Mouse (Mus musculus) liver, embryonic 14.5 days (tissue): ENCODE measurements around the gene Lpcat2b. TPM values are rescaled to one million over a fixed set of nuclear protein-coding genes. Genes with fewer than 3 reads are reported as not detected.

ENCODE experiments used
- ATAC-seq: fragments of 200-750 bp; cut with Nextera tagmentation; 2 replicates; pipeline ENCODE4 v1.8.0; 2017; ENCODE audit warnings: moderate number of reproducible peaks, mild to moderate bottlenecking, moderate library complexity; ENCODE audit not compliant: insufficient read depth
- DNase-seq, 3 experiments: peaks; one replicate each; pipeline ENCODE4 v3.0.0-alpha.2; 2012 to 2013; ENCODE audit warnings: low read depth in 3 of 3, low spot score in 3 of 3
- H3K27ac ChIP-seq: fragments of 300-500 bp; sonication (generic); 2 replicates; pipeline ENCODE4 v1.5.1; 2014; ENCODE audit warnings: moderate library complexity, mild to moderate bottlenecking, control low read depth, inconsistent platforms
- H3K27me3 ChIP-seq: fragments of 300-500 bp; sonication (generic); 2 replicates; pipeline ENCODE4 v1.6.1; 2014; ENCODE audit warnings: mild to moderate bottlenecking, low read length, moderate library complexity; ENCODE audit not compliant: control insufficient read depth, insufficient read depth
- H3K36me3 ChIP-seq: fragments of 300-500 bp; sonication (generic); replicated peaks from 2 replicates; pipeline ENCODE4 v1.6.1; 2014; ENCODE audit warnings: low read depth; ENCODE audit not compliant: control insufficient read depth, insufficient read depth
- H3K4me1 ChIP-seq, 2 experiments: fragments of 200-500 bp in 1 of 2; fragments of 300-500 bp in 1 of 2; sonication (generic) in 1 of 2; replicated peaks; 2 replicates each; pipeline ENCODE4 v1.6.1; 2012 to 2014; ENCODE audit warnings: antibody characterized with exemption in 1 of 2, inconsistent platforms in 1 of 2, low read length in 1 of 2; ENCODE audit not compliant: control insufficient read depth in 2 of 2, insufficient read depth in 2 of 2
- H3K4me2 ChIP-seq: fragments of 300-500 bp; sonication (generic); 2 replicates; pipeline ENCODE4 v1.6.1; 2014; ENCODE audit warnings: low read depth, mild to moderate bottlenecking, control low read depth, moderate library complexity
- H3K4me3 ChIP-seq, 2 experiments: fragments of 200-500 bp in 1 of 2; fragments of 300-500 bp in 1 of 2; sonication (generic) in 1 of 2; 2 replicates each; pipeline ENCODE4 v1.5.1; 2012 to 2014; ENCODE audit warnings: low read depth in 2 of 2, low read length in 2 of 2, mild to moderate bottlenecking in 2 of 2, control low read depth in 1 of 2, inconsistent platforms in 1 of 2, moderate library complexity in 1 of 2; ENCODE audit not compliant: insufficient read depth in 1 of 2
- H3K9ac ChIP-seq: fragments of 300-500 bp; sonication (generic); replicated peaks from 2 replicates; pipeline ENCODE4 v1.6.1; 2014; ENCODE audit warnings: mild to moderate bottlenecking, control low read depth, moderate library complexity
- H3K9me3 ChIP-seq: fragments of 300-500 bp; sonication (generic); 2 replicates; pipeline ENCODE4 v1.6.1; 2016; ENCODE audit warnings: low read length, mixed read lengths; ENCODE audit not compliant: control insufficient read depth
- CTCF ChIP-seq: IDR thresholded peaks from 2 replicates; pipeline ENCODE4 v1.5.1; 2016; ENCODE audit warnings: antibody characterized with exemption, low read depth, control low read depth
- EP300 ChIP-seq: IDR thresholded peaks from 2 replicates; pipeline ENCODE4 v1.6.1; 2016; ENCODE audit warnings: antibody characterized with exemption, low read depth
- WGBS: fragments of 180-500 bp; shearing (Covaris S2); extraction: QIAGEN DNeasy Blood & Tissue Kit; methylation state at CpG from one replicate; pipeline ENCODE4 v1.1.7; 2014; ENCODE audit not compliant: insufficient replicate concordance; 5-methylcytosine and 5-hydroxymethylcytosine counted together
- polyA plus RNA-seq, 2 experiments: library from polyadenylated mRNA; depleted of rRNA in 1 of 2; stranded (reverse) in 1 of 2; unstranded in 1 of 2; fragments of >200 nt; fragmentation: Nextera tagmentation in 1 of 2; extraction: Ambion mirVana in 1 of 2; gene quantifications; 2 replicates each; pipeline versions ENCODE4 v1.2.1 to v1.2.3; 2012 to 2014

The Lpcat2b gene
- polyA plus RNA-seq, 2 experiments: not detected

GRCm38 (mm10) chr5:107462147-107463076 lies 31.1 kb downstream of the Lpcat2b start:
- peak; percentile 86 for ATAC-seq
- peak; percentile 39 to 47 (median 41) for DNase-seq
- no peaks in the 10 kb centered on the region for H3K27me3 ChIP-seq
- 21% methylated on average over 4 of the region's 4 CpGs for WGBS
- H3K27ac ChIP-seq: peak overlapping the region; percentile 24
- no peak overlapping the region for H3K4me3 ChIP-seq
- no peaks in the 10 kb centered on the region for H3K9me3 ChIP-seq
- no peak for TF ChIP-seq CTCF
- TF ChIP-seq EP300: peak; percentile 58
- H3K9ac ChIP-seq: no peak overlapping the region
- no peaks in the 10 kb centered on the region for H3K36me3 ChIP-seq
- H3K4me2 ChIP-seq: peak overlapping the region; percentile 45
- H3K4me1 ChIP-seq: peaks cover 10 to 13% of the 10 kb centered on the region in 2 experiments

- Histone ChIP-seq H3K9me3 (no peaks in the 10 kb centered on the region), H3K27me3 (no peaks in the 10 kb centered on the region), H3K4me1 (peaks cover 25 to 27% of the 10 kb centered on the region in 2 experiments), H3K4me2 (no peak overlapping the region), H3K9ac (no peak overlapping the region), H3K27ac (no peak overlapping the region), H3K4me3 (no peak overlapping the region), H3K36me3 (no peaks in the 10 kb centered on the region)
- DNase-seq (no peak), ATAC-seq (no peak)
- TF ChIP-seq EP300 (no peak), CTCF (no peak)
- WGBS: 49% methylated on average over 5 of the region's 5 CpGs
These were observed 35.2 kb downstream of the Lpcat2b start for GRCm38 (mm10) chr5:107466501-107466900.

GRCm38 (mm10) chr5:107467098-107467497 lies 35.7 kb downstream of the Lpcat2b start:
- no peak overlapping the region for H3K27ac ChIP-seq
- 74% methylated on average over 4 of the region's 4 CpGs for WGBS
- DNase-seq (no peak), ATAC-seq (no peak)
- no peak overlapping the region for H3K4me3 ChIP-seq
- TF ChIP-seq EP300: no peak
- no peak for TF ChIP-seq CTCF
- H3K9me3 ChIP-seq: no peaks in the 10 kb centered on the region
- H3K27me3 ChIP-seq: no peaks in the 10 kb centered on the region
- no peak overlapping the region for H3K9ac ChIP-seq
- no peaks in the 10 kb centered on the region for H3K36me3 ChIP-seq
- H3K4me2 ChIP-seq: no peak overlapping the region
- H3K4me1 ChIP-seq: peaks cover 24 to 25% of the 10 kb centered on the region in 2 experiments

GRCm38 (mm10) chr5:107470600-107471329 lies 39.4 kb downstream of the Lpcat2b start:
- H3K4me2 ChIP-seq: peak overlapping the region; percentile 61
- DNase-seq (peak; percentile 66 to 70 (median 69)), ATAC-seq (peak; percentile 92)
- no peak for TF ChIP-seq CTCF
- TF ChIP-seq EP300: peak; percentile 61
- H3K9ac ChIP-seq: peak overlapping the region; percentile 57
- H3K36me3 ChIP-seq: no peaks in the 10 kb centered on the region
- H3K27me3 ChIP-seq: no peaks in the 10 kb centered on the region
- 27% methylated on average over 10 of the region's 10 CpGs for WGBS
- H3K4me3 ChIP-seq: peak overlapping the region; percentile 13 to 40; a peak in 3 of 4 replicates
- no peaks in the 10 kb centered on the region for H3K9me3 ChIP-seq
- H3K27ac ChIP-seq: peak overlapping the region; percentile 97
- peaks cover 14 to 19% of the 10 kb centered on the region in 2 experiments for H3K4me1 ChIP-seq

DNA sequence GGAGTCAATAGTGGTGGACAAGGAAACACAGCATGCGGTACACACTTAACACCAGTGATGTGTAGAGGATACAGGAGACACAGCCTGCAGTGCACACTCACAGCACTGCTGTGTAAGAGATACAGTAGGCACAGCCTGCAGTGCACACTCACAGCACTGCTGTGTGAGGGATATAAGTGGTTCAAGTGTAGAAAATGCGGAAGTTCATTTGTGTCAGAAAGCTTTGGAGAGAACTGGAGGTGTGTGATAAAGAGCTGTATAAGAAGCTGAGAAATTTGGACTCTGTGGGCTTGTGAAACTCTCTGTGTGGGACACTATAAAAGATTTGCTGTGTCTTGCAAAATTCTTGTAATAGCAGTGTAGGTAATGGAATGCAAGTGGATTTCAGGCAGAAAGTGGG lies 48.8 kb downstream of the Lpcat2b start:
- Histone ChIP-seq H3K36me3 (no peaks in the 10 kb centered on the region), H3K9me3 (no peaks in the 10 kb centered on the region), H3K9ac (no peak overlapping the region), H3K4me2 (no peak overlapping the region), H3K4me3 (no peak overlapping the region), H3K4me1 (no peaks in the 10 kb centered on the region), H3K27me3 (no peaks in the 10 kb centered on the region), H3K27ac (no peak overlapping the region)
- ATAC-seq (no peak), DNase-seq (no peak)
- 58% methylated on average over 2 of the region's 2 CpGs for WGBS
- TF ChIP-seq CTCF (no peak), EP300 (no peak)

Other genes with a start within 250 kb of the Lpcat2b start
- 3.1 and 4.3 TPM in 2 replicates for gene Tgfbr3, start 141.9 kb upstream of the Lpcat2b start, polyA plus RNA-seq (2012; rRNA removed)
- 7.5 and 7.7 TPM in 2 replicates for gene Tgfbr3, start 141.9 kb upstream of the Lpcat2b start, polyA plus RNA-seq (2014; fragmentation: Nextera tagmentation; extraction: Ambion mirVana)
- gene Brdt, start 100.4 kb upstream of the Lpcat2b start, polyA plus RNA-seq (2012; rRNA removed): 0.09 and 0.16 TPM in 2 replicates
- 0.05 and 0.11 TPM in 2 replicates for gene Brdt, start 100.4 kb upstream of the Lpcat2b start, polyA plus RNA-seq (2014; fragmentation: Nextera tagmentation; extraction: Ambion mirVana)
- 0.03 TPM in 1 of 2 replicates, not detected in the other for gene Ephx4, start 28.8 kb upstream of the Lpcat2b start, polyA plus RNA-seq (2012; rRNA removed)
- gene Ephx4, start 28.8 kb upstream of the Lpcat2b start, polyA plus RNA-seq (2014; fragmentation: Nextera tagmentation; extraction: Ambion mirVana): not detected in 2 replicates
- 0.75 and 1.1 TPM in 2 replicates for gene Btbd8, start 6.4 kb downstream of the Lpcat2b start, polyA plus RNA-seq (2012; rRNA removed)
- gene Btbd8, start 6.4 kb downstream of the Lpcat2b start, polyA plus RNA-seq (2014; fragmentation: Nextera tagmentation; extraction: Ambion mirVana): 1.1 and 1.2 TPM in 2 replicates
- gene Gm42669, start 76.1 kb downstream of the Lpcat2b start, polyA plus RNA-seq (2012; rRNA removed): 0.02 and 0.06 TPM in 2 replicates
- 0.06 TPM in 1 of 2 replicates, not detected in the other for gene Gm42669, start 76.1 kb downstream of the Lpcat2b start, polyA plus RNA-seq (2014; fragmentation: Nextera tagmentation; extraction: Ambion mirVana)
- gene 1700028K03Rik, start 103.2 kb downstream of the Lpcat2b start, polyA plus RNA-seq (2012; rRNA removed): 0.01 TPM in 2 replicates
- gene 1700028K03Rik, start 103.2 kb downstream of the Lpcat2b start, polyA plus RNA-seq (2014; fragmentation: Nextera tagmentation; extraction: Ambion mirVana): not detected in 2 replicates
- gene Rpap2, start 165.8 kb downstream of the Lpcat2b start, polyA plus RNA-seq (2012; rRNA removed): 1.4 and 2.6 TPM in 2 replicates
- 5.5 and 6.5 TPM in 2 replicates for gene Rpap2, start 165.8 kb downstream of the Lpcat2b start, polyA plus RNA-seq (2014; fragmentation: Nextera tagmentation; extraction: Ambion mirVana)
- 1.6 and 3.1 TPM in 2 replicates for gene Glmn, start 166.3 kb downstream of the Lpcat2b start, polyA plus RNA-seq (2012; rRNA removed)
- 5.7 and 6.2 TPM in 2 replicates for gene Glmn, start 166.3 kb downstream of the Lpcat2b start, polyA plus RNA-seq (2014; fragmentation: Nextera tagmentation; extraction: Ambion mirVana)